Mouse (Mus musculus): ENCODE measurements around the gene Lpin1.
A peak's percentile ranks its signal among the peaks of the same experiment; 100 is the strongest.

The Lpin1 gene

DNA sequence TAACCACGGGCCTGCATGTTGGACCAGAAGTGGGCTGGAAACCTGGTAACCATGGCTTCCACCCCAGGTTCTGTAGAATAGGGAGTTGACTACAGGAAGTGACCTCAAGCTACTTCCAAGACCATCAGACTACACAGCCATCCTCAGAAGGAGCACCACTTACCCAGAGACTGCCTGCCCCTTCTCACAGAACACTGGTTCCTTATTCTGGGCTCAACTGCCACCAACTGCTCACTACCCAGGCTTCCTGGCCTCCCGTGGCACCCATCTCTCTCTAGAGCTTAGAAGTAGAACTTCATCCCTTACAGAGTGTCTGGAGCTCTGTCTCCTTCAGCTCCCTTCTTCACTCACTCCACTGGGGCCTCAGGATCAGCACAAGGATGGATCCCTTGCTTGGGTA is at the start of gene Lpin1:
Gene Lpin1 (minus strand): TSS at position 31 of the 400 bp plus-strand sequence.
- no peak for DNase-seq

- no peak for DNase-seq
Observed at GRCm38 (mm10) chr12:16656906-16657875, 46.4 kb upstream of the Lpin1 start.

DNA sequence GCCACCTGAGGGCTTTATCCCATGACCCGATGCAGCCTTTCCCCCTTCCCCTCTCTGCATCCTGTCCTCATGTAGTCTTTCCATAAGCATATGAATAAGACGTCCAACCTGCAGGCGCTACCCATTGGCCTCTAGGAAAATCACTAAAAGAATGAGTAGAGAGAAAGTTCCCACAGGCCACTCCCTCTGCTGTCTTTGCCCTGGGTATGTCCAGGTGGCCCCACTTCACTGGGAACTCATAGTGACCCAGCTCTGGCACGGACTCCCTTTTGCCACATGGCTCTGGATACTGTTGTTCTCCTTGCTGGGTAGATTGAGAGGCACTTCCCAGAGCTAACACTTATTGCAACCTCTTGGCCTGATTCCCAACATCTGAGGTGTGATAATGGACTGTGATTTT is 44.8 kb upstream of the Lpin1 start:
- no peak for DNase-seq

GRCm38 (mm10) chr12:16653332-16654093 is 42.7 kb upstream of the Lpin1 start, which contains the start of gene Ntsr2:
Gene Ntsr2 (plus strand): TSS chr12:16653382.
- DNase-seq = peak; percentile 39 to 43

DNA sequence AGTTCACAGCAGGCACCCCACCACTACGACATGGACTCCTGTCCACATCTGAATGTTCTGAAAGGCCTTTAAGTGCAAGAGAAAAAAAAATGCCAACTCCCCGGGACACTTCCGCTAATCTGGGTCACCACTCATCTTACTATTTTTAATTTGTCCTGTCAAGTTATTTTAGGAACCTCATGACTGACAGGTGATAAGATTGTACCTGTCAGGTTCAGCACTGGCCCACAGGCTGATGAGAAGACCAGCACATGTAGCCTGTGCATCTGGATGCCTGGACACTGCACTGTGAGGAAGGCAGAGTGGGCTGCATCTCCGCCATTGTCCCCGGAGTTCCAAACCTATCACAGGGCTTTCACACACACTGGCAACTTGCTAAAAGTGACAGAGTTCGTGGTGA is 39.1 kb upstream of the Lpin1 start:
- DNase-seq = no peak

DNA sequence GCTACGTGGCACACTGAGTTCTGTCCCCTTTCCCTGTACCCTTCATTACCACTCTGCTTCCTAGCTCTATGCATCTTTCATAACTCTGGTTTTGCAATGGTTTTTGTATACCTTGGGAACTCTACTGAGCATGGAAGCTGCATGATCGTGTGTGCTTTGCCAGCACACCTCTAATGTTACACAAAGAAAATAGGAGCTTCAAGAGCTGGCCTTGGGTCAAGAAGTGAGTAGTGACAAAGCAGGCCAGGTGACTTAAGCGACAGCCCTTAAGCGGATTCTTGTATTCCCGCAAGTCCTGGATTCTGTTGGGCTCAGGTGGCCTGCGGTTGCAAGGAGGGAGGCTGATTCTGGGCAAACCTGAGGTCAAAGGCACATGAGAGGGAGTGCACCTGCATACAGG is 37.5 kb upstream of the Lpin1 start:
- DNase-seq = no peak

- no peak for DNase-seq
Observed at GRCm38 (mm10) chr12:16646780-16647409, 36.1 kb upstream of the Lpin1 start.

DNA sequence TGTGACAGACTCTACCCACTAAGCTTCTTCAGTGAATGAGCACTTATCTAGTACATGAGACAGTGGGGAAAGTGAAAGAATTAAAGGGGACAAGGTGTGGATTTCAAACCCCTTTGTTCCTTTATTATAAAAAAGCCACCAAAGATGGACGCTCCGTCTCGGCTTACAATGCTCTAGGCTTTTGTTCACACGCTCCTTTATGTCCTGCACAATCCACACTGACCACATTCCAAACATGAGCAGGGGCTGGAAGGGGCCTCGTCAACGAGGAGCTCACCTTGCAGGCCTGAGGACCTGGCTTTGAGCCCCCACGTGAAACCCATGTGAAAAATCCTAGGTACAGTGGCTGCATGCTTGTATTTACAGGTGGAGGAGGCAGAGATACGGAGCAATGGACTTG is 33.9 kb upstream of the Lpin1 start:
- DNase-seq = no peak

DNA sequence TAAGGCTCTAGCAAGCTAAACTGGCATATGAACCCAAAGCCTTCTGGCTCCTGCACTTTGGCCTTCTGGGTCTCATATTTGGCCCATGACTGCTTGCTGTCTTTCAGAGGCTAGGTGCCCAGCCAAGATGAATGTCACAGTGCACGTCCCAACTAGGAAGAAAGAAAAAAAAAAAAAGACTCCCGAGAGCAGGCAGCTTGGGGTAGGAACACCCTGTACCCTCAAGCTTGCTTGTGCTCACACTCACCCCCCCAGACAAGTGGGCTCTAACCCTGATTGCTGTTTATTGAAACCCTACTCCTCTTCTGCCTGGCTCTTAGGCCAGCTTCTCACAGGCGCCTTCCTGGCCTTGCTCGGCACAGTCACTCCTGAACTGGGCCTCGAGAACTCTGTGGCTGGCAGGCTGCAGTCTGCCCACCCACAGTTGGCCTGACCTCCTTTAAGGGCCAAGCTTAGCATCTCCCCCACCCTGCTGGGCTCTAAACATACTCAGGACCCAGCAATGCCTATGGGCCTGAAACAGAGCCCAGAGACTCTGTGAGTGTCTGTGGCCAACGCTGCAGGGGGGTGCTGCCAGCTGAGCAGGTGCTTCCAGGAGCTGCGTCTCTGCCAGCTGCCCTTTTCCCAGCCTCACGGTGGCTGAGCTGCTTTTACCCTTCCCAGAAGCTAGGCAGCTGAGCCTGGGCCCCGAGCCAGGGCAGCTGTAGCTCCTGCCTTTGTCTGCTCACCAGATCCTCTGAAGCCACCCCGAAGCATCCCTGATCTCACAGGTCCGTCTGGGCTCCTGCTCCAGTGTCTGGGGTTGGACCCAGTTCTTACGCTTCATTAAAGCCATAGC is 33.0 kb upstream of the Lpin1 start:
- no peak for DNase-seq

DNA sequence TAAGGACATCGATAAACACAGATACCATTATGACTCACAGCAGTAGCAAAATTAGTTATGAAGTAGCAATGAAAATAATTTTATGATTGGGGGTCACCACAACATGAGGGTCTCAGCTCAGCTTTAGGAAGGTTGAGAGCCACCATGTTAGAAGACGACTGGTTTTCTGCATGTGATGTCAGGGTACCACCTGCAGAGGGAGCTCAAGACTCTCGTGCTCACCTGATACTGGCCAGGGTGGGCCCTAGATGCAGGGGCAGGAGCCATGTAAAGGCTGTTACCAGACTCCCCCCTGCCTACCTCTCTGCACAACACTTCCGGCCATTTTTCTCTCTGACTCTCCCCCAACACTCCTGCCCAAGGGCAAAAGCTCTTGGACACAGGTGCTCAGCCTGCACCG is 31.2 kb upstream of the Lpin1 start:
- DNase-seq = peak; percentile 11 to 24

GRCm38 (mm10) chr12:16640075-16640474 is 29.3 kb upstream of the Lpin1 start:
- DNase-seq = no peak

- DNase-seq = peak; percentile 23 to 33
Observed at GRCm38 (mm10) chr12:16639078-16639771, 28.5 kb upstream of the Lpin1 start.

DNA sequence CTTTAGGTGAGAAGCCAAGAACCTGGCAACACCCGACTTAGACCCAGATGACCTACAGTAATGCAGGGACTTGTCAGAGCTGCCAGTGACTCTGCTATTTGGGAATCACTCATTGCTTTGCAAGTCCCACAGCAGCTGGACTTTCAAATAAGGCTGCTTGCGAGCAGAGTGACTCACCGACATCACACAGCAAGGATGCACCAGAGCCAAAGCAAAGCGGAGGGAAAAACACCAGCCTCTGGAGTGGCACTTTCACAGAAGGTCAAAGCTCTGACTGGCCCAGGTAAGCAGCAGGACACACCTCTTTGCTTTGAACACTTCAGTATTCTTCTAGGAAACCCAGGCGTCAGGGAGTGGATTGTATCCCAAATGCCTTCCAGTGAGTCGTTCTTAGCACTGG is 25.1 kb upstream of the Lpin1 start:
- DNase-seq = no peak

- peak; percentile 59 to 62 for DNase-seq
Observed at GRCm38 (mm10) chr12:16634075-16634813, 23.5 kb upstream of the Lpin1 start.

GRCm38 (mm10) chr12:16633235-16633634 is 22.5 kb upstream of the Lpin1 start:
- DNase-seq = no peak

DNA sequence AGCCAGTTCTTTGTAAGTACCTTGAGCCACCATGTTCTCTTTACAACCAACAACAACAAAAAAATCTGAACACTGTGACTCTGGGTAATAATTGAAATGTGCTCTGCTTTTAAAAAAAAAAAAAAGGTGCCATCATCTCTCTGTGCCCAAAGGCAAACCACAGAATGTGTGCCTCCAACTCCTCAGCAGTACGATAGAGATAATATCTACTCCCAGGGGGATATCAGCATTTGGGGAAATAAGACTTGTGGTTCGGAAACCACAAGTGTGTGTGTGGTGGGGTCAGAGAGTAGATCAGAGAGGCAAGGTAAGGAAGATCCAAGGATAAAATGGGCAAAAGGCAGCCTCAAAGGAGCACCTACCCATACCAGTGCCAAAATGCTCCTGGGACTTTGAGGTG is 20.7 kb upstream of the Lpin1 start:
- DNase-seq = peak; percentile 24

DNA sequence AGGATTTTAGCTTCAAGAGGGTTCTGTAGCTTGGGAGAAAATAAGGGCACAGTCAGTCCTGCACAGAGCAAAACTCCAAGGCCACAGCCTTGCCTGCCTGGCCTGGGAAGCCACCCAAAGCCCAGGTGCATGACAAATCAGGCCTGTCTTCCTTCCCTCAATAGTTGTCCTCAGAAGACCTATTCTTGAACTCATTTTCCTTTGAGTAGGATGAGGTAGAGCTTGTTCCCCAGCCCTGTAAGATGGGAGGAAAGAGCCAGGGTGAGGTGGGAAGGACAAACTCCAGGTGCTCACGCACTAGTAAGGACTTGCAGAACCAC is 20.1 kb upstream of the Lpin1 start:
- no peak for DNase-seq

- no peak for DNase-seq
Observed at GRCm38 (mm10) chr12:16630152-16630865, 19.5 kb upstream of the Lpin1 start.

- DNase-seq = no peak
Observed at GRCm38 (mm10) chr12:16620230-16620629, 9.5 kb upstream of the Lpin1 start.

GRCm38 (mm10) chr12:16619453-16619852 is 8.7 kb upstream of the Lpin1 start:
- no peak for DNase-seq

Measured in B cell, adult 2 months (primary cell).